Mouse (Mus musculus) forebrain, embryonic 15.5 days (tissue): ENCODE measurements at regions not wholly inside any gene's neighbourhood (a gene's known extent, or its start where the extent isn't known, plus 50 kb on each side); places are given as distances from the start of the nearest gene placed in this dataset.

Experiments used
- ATAC-seq: fragments of 200-750 bp; cut with Nextera tagmentation; replicated peaks from 2 replicates; pipeline ENCODE4 v1.8.0; 2017; ENCODE audit warnings: mild to moderate bottlenecking, moderate TSS enrichment, moderate library complexity
- H3K27ac ChIP-seq: fragments of 300-500 bp; sonication (generic); replicated peaks from 2 replicates; pipeline ENCODE4 v1.5.1; 2015; ENCODE audit warnings: mild to moderate bottlenecking, inconsistent platforms
- H3K27me3 ChIP-seq: fragments of 300-500 bp; sonication (generic); 2 replicates; pipeline ENCODE4 v1.6.1; 2015; ENCODE audit warnings: inconsistent platforms
- H3K36me3 ChIP-seq: fragments of 300-500 bp; sonication (generic); 2 replicates; pipeline ENCODE4 v1.6.1; 2015; ENCODE audit warnings: mild to moderate bottlenecking, inconsistent platforms
- H3K4me1 ChIP-seq: fragments of 300-500 bp; sonication (generic); 2 replicates; pipeline ENCODE4 v1.6.1; 2015; ENCODE audit warnings: inconsistent platforms
- H3K4me2 ChIP-seq: fragments of 300-500 bp; sonication (generic); replicated peaks from 2 replicates; pipeline ENCODE4 v1.6.1; 2015; ENCODE audit warnings: mild to moderate bottlenecking, inconsistent platforms
- H3K4me3 ChIP-seq: fragments of 300-500 bp; sonication (generic); 2 replicates; pipeline ENCODE4 v1.5.1; 2015; ENCODE audit warnings: mild to moderate bottlenecking, inconsistent platforms
- H3K9ac ChIP-seq: fragments of 300-500 bp; sonication (generic); replicated peaks from 2 replicates; pipeline ENCODE4 v1.6.1; 2015; ENCODE audit warnings: mild to moderate bottlenecking, inconsistent platforms
- H3K9me3 ChIP-seq: fragments of 300-500 bp; sonication (generic); 2 replicates; pipeline ENCODE4 v1.6.1; 2016; ENCODE audit warnings: inconsistent platforms
- WGBS: fragments of 180-500 bp; shearing (Covaris S2); methylation state at CpG from one replicate; pipeline ENCODE4 v1.1.7; 2015; ENCODE audit warnings: mixed read lengths; 5-methylcytosine and 5-hydroxymethylcytosine counted together

GRCm38 (mm10) chr9:43961431-43961830 lies 81.8 kb upstream of the Thy1 start:
- Histone ChIP-seq H3K27me3 (peaks cover 14% of the 10 kb centered on the region; the same call in 1 of the 2 replicates), H3K4me2 (no peak overlapping the region), H3K4me1 (peaks cover 27% of the 10 kb centered on the region), H3K27ac (peak overlapping the region; percentile 88), H3K36me3 (no peaks in the 10 kb centered on the region), H3K9me3 (no peaks in the 10 kb centered on the region), H3K9ac (no peak overlapping the region), H3K4me3 (no peak overlapping the region)
- ATAC-seq, result peak; percentile 92
- 6% methylated on average over 12 of the region's 12 CpGs for WGBS

- Histone ChIP-seq H3K27ac (no peak overlapping the region), H3K36me3 (no peaks in the 10 kb centered on the region), H3K4me1 (peaks cover 26% of the 10 kb centered on the region), H3K27me3 (no peaks in the 10 kb centered on the region), H3K4me2 (no peak overlapping the region), H3K9me3 (no peaks in the 10 kb centered on the region), H3K4me3 (no peak overlapping the region), H3K9ac (no peak overlapping the region)
- WGBS, result 84% methylated on average over 4 of the region's 4 CpGs
- no peak for ATAC-seq
Measured at GRCm38 (mm10) chr9:43965171-43965570, 78.0 kb upstream of the Thy1 start.

GRCm38 (mm10) chr9:43965811-43966210 lies 77.4 kb upstream of the Thy1 start:
- 50% methylated on average over 5 of the region's 5 CpGs for whole genome bisulfite sequencing

GRCm38 (mm10) chr9:43970043-43970795 lies 73.0 kb upstream of the Thy1 start:
- Histone ChIP-seq H3K9ac (no peak overlapping the region), H3K36me3 (no peaks in the 10 kb centered on the region), H3K27ac (no peak overlapping the region), H3K4me2 (0 out of 2 replicates have a peak overlapping the region, but pooled peaks have one; percentile 8), H3K27me3 (no peaks in the 10 kb centered on the region), H3K4me3 (no peak overlapping the region), H3K4me1 (peaks cover 20% of the 10 kb centered on the region), H3K9me3 (no peaks in the 10 kb centered on the region)
- ATAC-seq, result peak; percentile 51
- WGBS, result 14% methylated on average over 9 of the region's 9 CpGs

More at GRCm38 (mm10) chr9:43965811-43966210, 77.4 kb upstream of the Thy1 start:
- H3K4me3 ChIP-seq, result no peak overlapping the region
- no peaks in the 10 kb centered on the region for H3K27me3 ChIP-seq
- ATAC-seq, result no peak
- no peaks in the 10 kb centered on the region for H3K36me3 ChIP-seq
- no peak overlapping the region for H3K4me2 ChIP-seq
- H3K9me3 ChIP-seq, result no peaks in the 10 kb centered on the region
- H3K27ac ChIP-seq, result no peak overlapping the region
- no peak overlapping the region for H3K9ac ChIP-seq
- peaks cover 31% of the 10 kb centered on the region for H3K4me1 ChIP-seq

GRCm38 (mm10) chr9:43970858-43971257 lies 72.3 kb upstream of the Thy1 start:
- H3K4me1 ChIP-seq, result peaks cover 20% of the 10 kb centered on the region
- no peaks in the 10 kb centered on the region for H3K27me3 ChIP-seq
- no peaks in the 10 kb centered on the region for H3K9me3 ChIP-seq
- no peak overlapping the region for H3K4me3 ChIP-seq
- ATAC-seq, result no peak
- H3K27ac ChIP-seq, result no peak overlapping the region
- H3K4me2 ChIP-seq, result no peak overlapping the region
- H3K36me3 ChIP-seq, result no peaks in the 10 kb centered on the region
- WGBS, result 67% methylated on average over 3 of the region's 3 CpGs
- H3K9ac ChIP-seq, result no peak overlapping the region

- Histone ChIP-seq H3K4me1 (peaks cover 20% of the 10 kb centered on the region), H3K27me3 (no peaks in the 10 kb centered on the region), H3K4me3 (no peak overlapping the region), H3K9me3 (no peaks in the 10 kb centered on the region), H3K27ac (no peak overlapping the region), H3K36me3 (no peaks in the 10 kb centered on the region), H3K4me2 (no peak overlapping the region), H3K9ac (no peak overlapping the region)
- no peak for ATAC-seq
- 11% methylated on average over 3 of the region's 3 CpGs for WGBS
Measured at GRCm38 (mm10) chr9:43972290-43972689, 70.9 kb upstream of the Thy1 start.

GRCm38 (mm10) chr9:43975405-43975804 lies 67.8 kb upstream of the Thy1 start:
- ATAC-seq, result no peak
- no peak overlapping the region for H3K27ac ChIP-seq
- no peak overlapping the region for H3K9ac ChIP-seq
- no peaks in the 10 kb centered on the region for H3K27me3 ChIP-seq
- no peak overlapping the region for H3K4me2 ChIP-seq
- no peaks in the 10 kb centered on the region for H3K9me3 ChIP-seq
- WGBS, result 68% methylated on average over 2 of the region's 2 CpGs
- H3K4me1 ChIP-seq, result peaks cover 9% of the 10 kb centered on the region
- no peaks in the 10 kb centered on the region for H3K36me3 ChIP-seq
- no peak overlapping the region for H3K4me3 ChIP-seq

GRCm38 (mm10) chr9:43976366-43976765 lies 66.8 kb upstream of the Thy1 start:
- H3K4me3 ChIP-seq, result no peak overlapping the region
- WGBS, result 94% methylated on average over 5 of the region's 5 CpGs
- no peak overlapping the region for H3K27ac ChIP-seq
- H3K4me1 ChIP-seq, result no peaks in the 10 kb centered on the region
- no peak overlapping the region for H3K9ac ChIP-seq
- no peaks in the 10 kb centered on the region for H3K9me3 ChIP-seq
- no peak for ATAC-seq
- H3K4me2 ChIP-seq, result no peak overlapping the region
- H3K27me3 ChIP-seq, result no peaks in the 10 kb centered on the region
- H3K36me3 ChIP-seq, result no peaks in the 10 kb centered on the region

- Histone ChIP-seq H3K4me3 (no peak overlapping the region), H3K9me3 (no peaks in the 10 kb centered on the region), H3K27ac (no peak overlapping the region), H3K36me3 (no peaks in the 10 kb centered on the region), H3K4me1 (no peaks in the 10 kb centered on the region), H3K27me3 (no peaks in the 10 kb centered on the region), H3K9ac (no peak overlapping the region), H3K4me2 (no peak overlapping the region)
- ATAC-seq, result no peak
- 59% methylated on average over 3 of the region's 3 CpGs for WGBS
Measured at GRCm38 (mm10) chr9:43977773-43978172, 65.4 kb upstream of the Thy1 start.

- Histone ChIP-seq H3K27me3 (no peaks in the 10 kb centered on the region), H3K27ac (no peak overlapping the region), H3K4me2 (no peak overlapping the region), H3K4me1 (no peaks in the 10 kb centered on the region), H3K9ac (no peak overlapping the region), H3K9me3 (no peaks in the 10 kb centered on the region), H3K4me3 (no peak overlapping the region), H3K36me3 (no peaks in the 10 kb centered on the region)
- whole genome bisulfite sequencing, result 35% methylated on average over 8 of the region's 8 CpGs
- ATAC-seq, result no peak
Measured at GRCm38 (mm10) chr9:43981376-43981775, 61.8 kb upstream of the Thy1 start.

GRCm38 (mm10) chr9:43982359-43982889 lies 60.8 kb upstream of the Thy1 start:
- no peak overlapping the region for H3K4me2 ChIP-seq
- no peak for ATAC-seq
- H3K27ac ChIP-seq, result no peak overlapping the region
- no peaks in the 10 kb centered on the region for H3K27me3 ChIP-seq
- H3K4me1 ChIP-seq, result no peaks in the 10 kb centered on the region
- 75% methylated on average over 5 of the region's 5 CpGs for WGBS
- no peak overlapping the region for H3K4me3 ChIP-seq
- H3K9me3 ChIP-seq, result no peaks in the 10 kb centered on the region
- H3K9ac ChIP-seq, result no peak overlapping the region
- H3K36me3 ChIP-seq, result no peaks in the 10 kb centered on the region

- H3K4me1 ChIP-seq, result no peaks in the 10 kb centered on the region
- WGBS, result 78% methylated on average over 2 of the region's 2 CpGs
Measured at GRCm38 (mm10) chr9:43983220-43983619, 60.0 kb upstream of the Thy1 start.

More at GRCm38 (mm10) chr9:43983220-43983619, 60.0 kb upstream of the Thy1 start:
- no peak for ATAC-seq
- no peaks in the 10 kb centered on the region for H3K9me3 ChIP-seq
- H3K27ac ChIP-seq, result no peak overlapping the region
- no peak overlapping the region for H3K9ac ChIP-seq
- H3K4me3 ChIP-seq, result no peak overlapping the region
- H3K36me3 ChIP-seq, result no peaks in the 10 kb centered on the region
- H3K4me2 ChIP-seq, result no peak overlapping the region
- H3K27me3 ChIP-seq, result no peaks in the 10 kb centered on the region
